In the genomic region with DNA sequence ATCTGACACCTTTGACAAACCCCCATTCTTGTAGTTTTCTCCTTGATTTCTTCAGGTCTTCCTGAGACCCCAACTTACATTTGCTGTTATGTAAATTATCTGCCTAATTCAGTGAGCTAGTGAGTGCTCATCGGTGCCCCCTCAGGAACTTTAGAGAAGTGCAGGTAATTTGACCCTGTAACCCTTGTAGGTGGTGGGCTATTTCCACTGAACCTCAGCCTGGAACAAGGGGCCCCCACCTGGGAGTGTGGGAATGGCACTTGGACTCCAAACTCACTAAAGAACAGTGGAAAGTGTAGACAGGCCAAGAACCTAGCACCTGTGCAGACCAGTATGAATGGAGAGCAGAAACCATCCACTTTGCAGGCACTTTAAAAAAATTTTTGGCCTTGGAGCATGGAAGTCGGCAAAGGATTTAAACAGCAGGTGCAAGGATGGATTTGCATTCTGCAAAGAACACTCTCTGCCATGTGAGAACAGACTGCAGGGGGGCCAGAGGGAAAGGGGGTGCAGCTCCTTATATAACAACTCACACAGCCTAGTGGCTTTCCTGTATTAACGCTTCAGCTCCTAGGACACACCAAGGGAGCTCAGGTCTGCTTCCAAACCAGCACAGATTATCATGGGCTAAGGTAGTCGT, we compare ENCODE assay signal across 9 mouse cellular contexts. TPM values are rescaled to one million over a fixed set of nuclear protein-coding genes. Genes with fewer than 3 reads are reported as not detected.
DNase-seq lines count a peak whose midpoint lies in the region; ATAC-seq and TF ChIP-seq lines count a peak whose summit lies in the region.
"Had no signal": no experiment of that assay in that cellular context is flagged by ENCODE, and none has a peak within 500 bp of the region (broad histone marks: within the 10 kb centered on the region; RNA-seq: fewer than 3 reads in every experiment).

No protein-coding gene starts in this region.

- H3K4me2 ChIP-seq in CH12.LX (ENCODE audit: insufficient read depth, low read depth, poor library complexity, severe bottlenecking): no peak overlapping the region
- H3K4me2 ChIP-seq in kidney, postnatal 0 days (ENCODE audit: low read length): no peak overlapping the region
- H3K4me2 ChIP-seq in midbrain, embryonic 16.5 days (ENCODE audit: low read length): no peak overlapping the region
- H3K4me2 ChIP-seq: heart, embryonic 13.5 days had no signal

- peak; percentile 44 to 48; a peak in 3 of 4 replicates for TF ChIP-seq CTCF in CH12.LX (conservative IDR thresholded peaks at IDR 0.05 in 1 of 2, IDR thresholded peaks at IDR 0.05 in 1 of 2; ENCODE audit: low read depth in 2 of 2, low read length in 2 of 2)
- TF ChIP-seq CTCF in kidney, postnatal 0 days (IDR thresholded peaks at IDR 0.05; ENCODE audit: low read depth): peak; percentile 43

- H3K79me2 ChIP-seq in CH12.LX (replicated peaks; ENCODE audit: control insufficient read depth, extremely low read depth, insufficient read depth, poor library complexity, severe bottlenecking): no peaks in the 10 kb centered on the region

- intact Hi-C loops in heart, postnatal 25 days (cut with DNase I): no loop called here

- no peak overlapping the region for H3K27ac ChIP-seq in CH12.LX (ENCODE audit: insufficient read depth, low read depth)
- no peak overlapping the region for H3K27ac ChIP-seq in kidney, postnatal 0 days
- no peak overlapping the region for H3K27ac ChIP-seq in midbrain, embryonic 16.5 days (ENCODE audit: low read length)
- H3K27ac ChIP-seq: heart, embryonic 13.5 days had no signal

- no peak for TF ChIP-seq RAD21 in CH12.LX (IDR thresholded peaks at IDR 0.05; ENCODE audit: low read depth, low read length)

- no peak for TF ChIP-seq POLR2A in CH12.LX (IDR thresholded peaks at IDR 0.05; ENCODE audit: low read depth, low read length)

- H3K9ac ChIP-seq in CH12.LX (ENCODE audit: insufficient read depth, low read depth): no peak overlapping the region
- H3K9ac ChIP-seq in kidney, postnatal 0 days (ENCODE audit: low read depth, low read length): no peak overlapping the region
- H3K9ac ChIP-seq in midbrain, embryonic 16.5 days (ENCODE audit: low read depth, low read length): no peak overlapping the region
- H3K9ac ChIP-seq: heart, embryonic 13.5 days had no signal

- no peaks in the 10 kb centered on the region for H3K36me3 ChIP-seq in CH12.LX (replicated peaks in 1 of 2; ENCODE audit: control insufficient read depth in 1 of 2, insufficient read depth in 1 of 2, low read length in 1 of 2)
- no peaks in the 10 kb centered on the region for H3K36me3 ChIP-seq in kidney, postnatal 0 days (ENCODE audit: insufficient read depth, low read length)
- no peaks in the 10 kb centered on the region for H3K36me3 ChIP-seq in midbrain, embryonic 16.5 days (ENCODE audit: control insufficient read depth, insufficient read depth, low read length)
- H3K36me3 ChIP-seq: heart, embryonic 13.5 days had no signal

- WGBS in kidney, postnatal 0 days: 49% methylated on average over 4 of the region's 4 CpGs
- 39% methylated on average over 4 of the region's 4 CpGs for WGBS in midbrain, embryonic 16.5 days

- no peaks in the 10 kb centered on the region for H3K9me3 ChIP-seq in CH12.LX (replicated peaks; ENCODE audit: low read length)
- H3K9me3 ChIP-seq in kidney, postnatal 0 days (replicated peaks; ENCODE audit: low read length): no peaks in the 10 kb centered on the region
- no peaks in the 10 kb centered on the region for H3K9me3 ChIP-seq in midbrain, embryonic 16.5 days (replicated peaks; ENCODE audit: control insufficient read depth, low read length, poor library complexity, severe bottlenecking)
- H3K9me3 ChIP-seq: heart, embryonic 13.5 days had no signal

- dilution Hi-C loops in CH12.LX (cut with MboI; ENCODE audit: extremely low pct_ligation_motif_present, extremely low pct_unique_long_range_greater_than_20kb, low sequenced_read_pairs): no loop called here

- in situ Hi-C loops in CH12.LX (cut with MboI; ENCODE audit: low pct_ligation_motif_present, low pct_unique_long_range_greater_than_20kb, low sequenced_read_pairs): no loop called here

- no peak for ATAC-seq in kidney, postnatal 0 days (replicated peaks; ENCODE audit: low FRiP score, low read depth)
- 0 out of 2 replicates have a peak, but pooled peaks have one; percentile 44 for ATAC-seq in midbrain, embryonic 16.5 days

- H3K4me1 ChIP-seq in CH12.LX (ENCODE audit: control insufficient read depth in 1 of 2, insufficient read depth in 2 of 2): no peaks in the 10 kb centered on the region
- H3K4me1 ChIP-seq in kidney, postnatal 0 days (replicated peaks; ENCODE audit: insufficient read depth, low read length): no peaks in the 10 kb centered on the region
- no peaks in the 10 kb centered on the region for H3K4me1 ChIP-seq in midbrain, embryonic 16.5 days (ENCODE audit: control insufficient read depth, insufficient read depth, low read length)
- H3K4me1 ChIP-seq: heart, embryonic 13.5 days had no signal

- peaks cover 63% of the 10 kb centered on the region for H3K27me3 ChIP-seq in CH12.LX (replicated peaks)
- no peaks in the 10 kb centered on the region for H3K27me3 ChIP-seq in kidney, postnatal 0 days (ENCODE audit: insufficient read depth, low read length)
- H3K27me3 ChIP-seq in midbrain, embryonic 16.5 days (ENCODE audit: control insufficient read depth, insufficient read depth, low read depth, low read length): no peaks in the 10 kb centered on the region

- peak; percentile 33 for DNase-seq in heart, postnatal 4 days
- no peak for DNase-seq in heart, postnatal 25 days (ENCODE audit: low spot score)
- DNase-seq in CH12.LX (ENCODE audit: extremely low read depth): peak; percentile 42
- peak; percentile 41 to 51 for DNase-seq in cerebellum, postnatal 36 days
- peak; percentile 10 for DNase-seq in kidney, postnatal 0 days (ENCODE audit: low spot score)
- DNase-seq in ovary, postnatal 10 days (ENCODE audit: low spot score): no peak
- no peak for DNase-seq in heart, adult 8-10 months (ENCODE audit: low spot score)

- H3K4me3 ChIP-seq in CH12.LX (replicated peaks in 1 of 3; ENCODE audit: low read depth in 2 of 3, low read length in 2 of 3, poor library complexity in 1 of 3): no peak overlapping the region
- H3K4me3 ChIP-seq in kidney, postnatal 0 days (replicated peaks; ENCODE audit: low read depth, low read length): no peak overlapping the region
- H3K4me3 ChIP-seq in midbrain, embryonic 16.5 days (ENCODE audit: low read depth, low read length): no peak overlapping the region
- H3K4me3 ChIP-seq: heart, embryonic 13.5 days had no signal

- no peak for TF ChIP-seq EP300 in CH12.LX (IDR thresholded peaks at IDR 0.05; ENCODE audit: low read length)

TF ChIP-seq in CH12.LX, 34 proteins besides CTCF, POLR2A, EP300 and RAD21:
- no peak for TF ChIP-seq CHD1 (IDR thresholded peaks at IDR 0.05; ENCODE audit: low read depth, low read length)
- TF ChIP-seq NRF1 (IDR thresholded peaks at IDR 0.05; ENCODE audit: low read depth, low read length): no peak
- no peak for TF ChIP-seq ZNF384 (IDR thresholded peaks at IDR 0.05; ENCODE audit: low read depth, low read length)
- TF ChIP-seq MYC (IDR thresholded peaks at IDR 0.05; ENCODE audit: low read depth, low read length): no peak
- no peak for TF ChIP-seq MXI1 (IDR thresholded peaks at IDR 0.05; ENCODE audit: low read depth, low read length)
- TF ChIP-seq ZC3H11A (IDR thresholded peaks at IDR 0.05; ENCODE audit: low read depth, low read length): no peak
- TF ChIP-seq USF1 (IDR thresholded peaks at IDR 0.05; ENCODE audit: low read depth, low read length): no peak
- no peak for TF ChIP-seq TCF12 (IDR thresholded peaks at IDR 0.05; ENCODE audit: low read depth, low read length)
- no peak for TF ChIP-seq GABPA (IDR thresholded peaks at IDR 0.05; ENCODE audit: insufficient replicate concordance, low read depth, low read length)
- no peak for TF ChIP-seq UBTF (IDR thresholded peaks at IDR 0.05; ENCODE audit: low read depth, low read length)
- TF ChIP-seq ZMIZ1 (IDR thresholded peaks at IDR 0.05; ENCODE audit: low read depth, low read length): no peak

RNA-seq across cellular contexts. Expression of a gene that starts 50.3 kb away (rescaled TPM):
- total RNA-seq in heart, postnatal 4 days (2021): under 1 TPM; 0.81 to 0.83 TPM
- total RNA-seq in heart, postnatal 25 days (2021): under 1 TPM; 0.26 to 0.36 TPM
- total RNA-seq in CH12.LX (2012; rRNA removed) (0.13 TPM in 1 of 2 replicates, not detected in the other), CH12.LX (2014; rRNA removed) (not detected in 2 replicates)
- not detected in 2 replicates for polyA plus RNA-seq in CH12.LX (2012; ENCODE audit: insufficient read length, low read depth)
- 0.33 and 0.36 TPM in 2 replicates for polyA plus RNA-seq in kidney, postnatal 0 days (2015; fragmentation: Nextera tagmentation; extraction: Ambion mirVana)
- polyA plus RNA-seq in midbrain, embryonic 16.5 days (2015; fragmentation: Nextera tagmentation; extraction: Ambion mirVana): 62.1 and 66.0 TPM in 2 replicates
- under 1 TPM; 0.08 to 0.28 (median 0.18) TPM for total RNA-seq in heart, adult 8-10 months (2022)

Comparison
In these comparisons a context has a peak if more than half of its experiments do, and no peak if none do; other contexts are left out.
1. DNase-seq: peak in heart, postnatal 4 days (single experiment), CH12.LX (single experiment), cerebellum, postnatal 36 days (2 of 2) and kidney, postnatal 0 days (single experiment); none in heart, postnatal 25 days (single experiment), ovary, postnatal 10 days (single experiment) and heart, adult 8-10 months (single experiment).